Mouse (Mus musculus): ENCODE data around the gene Cdc14a.

DNA sequence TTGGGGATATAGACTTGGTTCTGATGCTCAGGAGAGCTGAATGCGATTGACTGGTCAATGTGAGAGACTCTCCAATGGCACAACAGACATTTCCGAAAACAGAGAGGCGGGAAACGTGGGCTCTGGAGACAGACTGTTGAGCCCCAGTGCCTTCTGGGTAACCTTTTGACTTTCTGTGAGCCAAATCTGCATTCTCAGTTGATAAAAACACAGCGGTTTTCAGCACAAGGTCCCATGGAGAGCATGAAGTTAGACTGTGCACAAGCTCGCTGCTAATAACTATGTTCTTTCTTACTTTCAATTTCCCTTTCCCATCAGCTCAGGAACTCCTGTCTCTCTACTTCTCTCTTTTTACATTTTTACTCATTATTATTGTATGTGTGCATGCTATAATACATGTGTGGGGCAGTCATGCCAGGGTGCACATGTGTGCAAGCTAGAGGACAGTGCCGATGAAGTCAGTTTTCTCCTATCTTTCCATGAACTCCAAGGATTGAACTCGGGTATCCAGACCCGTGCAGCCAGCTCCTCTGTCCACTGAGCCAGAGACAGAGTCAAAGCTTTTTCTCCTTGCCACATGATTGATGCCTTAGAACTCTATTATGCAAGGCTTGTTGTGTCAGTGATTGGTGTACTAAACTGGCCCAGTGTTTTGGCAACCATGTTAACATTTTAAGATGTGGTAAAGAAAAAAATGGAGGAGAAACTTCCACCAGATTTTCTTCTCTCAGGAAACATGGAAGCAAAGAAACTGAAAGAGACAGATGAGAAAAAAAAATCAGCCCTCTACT is 13.2 kb upstream of the Cdc14a start:
- no peak for TF ChIP-seq CTCF (IDR thresholded peaks at IDR 0.05; ENCODE audit: low read depth)
- no peak for TF ChIP-seq EP300 (IDR thresholded peaks at IDR 0.05; ENCODE audit: low read depth)

Data from liver, embryonic 14.5 days (tissue).